Mouse (Mus musculus): Measurements from ENCODE around the gene Rpp40.

- TF ChIP-seq POLR2A (IDR thresholded peaks at IDR 0.05; ENCODE audit: extremely low read depth, insufficient read depth, low read length): peak; percentile 44
- no peak for TF ChIP-seq CTCF (IDR thresholded peaks at IDR 0.05; ENCODE audit: extremely low read depth, insufficient read depth, low read length)
Observed at GRCm38 (mm10) chr13:35905879-35906481, at the start of gene Rpp40.
